Mouse (Mus musculus) liver, adult 2 months (tissue): ENCODE results near the gene Pbld2.

Source experiments
- CTCF ChIP-seq: fragments of 200-500 bp; IDR thresholded peaks from 2 replicates; pipeline ENCODE4 v1.5.1; 2011; ENCODE audit warnings: low read depth, low read length, control low read depth
- POLR2A ChIP-seq: fragments of 200-500 bp; IDR thresholded peaks from 2 replicates; pipeline ENCODE4 v1.6.1; 2011; ENCODE audit warnings: low read length, control low read depth; ENCODE audit not compliant: insufficient read depth; ENCODE audit errors: extremely low read depth

DNA sequence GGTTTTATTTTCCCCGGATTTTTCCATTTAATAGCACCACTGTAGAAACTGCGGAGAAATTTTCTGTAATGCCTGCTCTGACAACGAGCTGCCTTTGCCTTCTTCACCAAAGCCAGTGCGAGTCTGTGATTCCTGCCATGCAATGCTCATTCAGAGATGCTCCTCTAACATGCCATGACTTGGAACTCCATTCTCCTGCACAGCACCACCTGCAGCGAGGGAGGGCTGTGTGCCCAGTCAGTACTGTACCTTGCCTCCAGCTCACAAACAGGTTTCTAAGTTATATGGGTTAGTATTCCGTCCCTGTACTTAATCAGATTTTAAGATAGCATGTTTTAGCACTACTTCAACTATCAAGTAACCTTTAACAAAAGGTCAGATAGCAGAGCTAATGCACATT is 12.6 kb upstream of the Pbld2 start:
- TF ChIP-seq CTCF (no peak), POLR2A (no peak)
